In genomic region chr19:9980258-9980657, GRCm38 (mm10) we compare ENCODE assay signal across 8 mouse cellular contexts. TPM values are rescaled to one million over a fixed set of nuclear protein-coding genes. Genes with fewer than 3 reads are reported as not detected.
DNase-seq lines count a peak whose midpoint lies in the region; ATAC-seq and TF ChIP-seq lines count a peak whose summit lies in the region.

Fth1 (plus strand) TSS chr19:9980598.

- H3K36me3 ChIP-seq in lung, postnatal 0 days (ENCODE audit: insufficient read depth, low read length): peaks cover 6% of the 10 kb centered on the region; the same call in 1 of the 2 replicates
- H3K36me3 ChIP-seq in embryonic facial prominence, embryonic 15.5 days: peaks cover 15% of the 10 kb centered on the region
- H3K36me3 ChIP-seq in heart, postnatal 0 days (replicated peaks; ENCODE audit: control insufficient read depth, insufficient read depth, low read length): peaks cover 13% of the 10 kb centered on the region
- peaks cover 15% of the 10 kb centered on the region for H3K36me3 ChIP-seq in limb, embryonic 10.5 days
- H3K36me3 ChIP-seq in neural tube, embryonic 15.5 days: peaks cover 12% of the 10 kb centered on the region

- no peak for TF ChIP-seq CTCF in lung, postnatal 0 days (IDR thresholded peaks at IDR 0.05)
- no peak for TF ChIP-seq CTCF in heart, postnatal 0 days (IDR thresholded peaks at IDR 0.05; ENCODE audit: low read depth)

- no peak for DNase-seq in lung, postnatal 0 days (ENCODE audit: low spot score)
- no peak for DNase-seq in lung, postnatal 36 days
- DNase-seq in heart, postnatal 0 days (ENCODE audit: low spot score): no peak
- DNase-seq in limb, embryonic 10.5 days (ENCODE audit: low spot score): no peak
- no peak for DNase-seq in T-cell, adult 2 months (ENCODE audit: low spot score)
- no peak for DNase-seq in cerebellum, postnatal 4 days (ENCODE audit: low spot score in 2 of 2)

- no peak for TF ChIP-seq EP300 in lung, postnatal 0 days (IDR thresholded peaks at IDR 0.05)
- no peak for TF ChIP-seq EP300 in heart, postnatal 0 days (IDR thresholded peaks at IDR 0.05; ENCODE audit: low read depth)

- peaks cover 14% of the 10 kb centered on the region; the same call in 1 of the 2 replicates for H3K4me1 ChIP-seq in lung, postnatal 0 days (ENCODE audit: insufficient read depth, low read depth, low read length)
- H3K4me1 ChIP-seq in embryonic facial prominence, embryonic 15.5 days: peaks cover 32% of the 10 kb centered on the region
- peaks cover 24% of the 10 kb centered on the region; the same call in 1 of the 2 replicates for H3K4me1 ChIP-seq in heart, postnatal 0 days (ENCODE audit: control insufficient read depth, insufficient read depth)
- H3K4me1 ChIP-seq in limb, embryonic 10.5 days: peaks cover 23% of the 10 kb centered on the region
- H3K4me1 ChIP-seq in neural tube, embryonic 15.5 days: peaks cover 29% of the 10 kb centered on the region

- no peak within 1 kb of the TSS for H3K4me3 ChIP-seq in lung, postnatal 0 days (ENCODE audit: low read depth, low read length)
- H3K4me3 ChIP-seq in embryonic facial prominence, embryonic 15.5 days (replicated peaks): no peak within 1 kb of the TSS
- H3K4me3 ChIP-seq in heart, postnatal 0 days (ENCODE audit: low read depth, low read length): no peak within 1 kb of the TSS
- H3K4me3 ChIP-seq in limb, embryonic 10.5 days: peak within 1 kb of the TSS; percentile 74; the same call in 1 of the 2 replicates
- no peak within 1 kb of the TSS for H3K4me3 ChIP-seq in neural tube, embryonic 15.5 days (replicated peaks)

- 92% methylated on average over 4 of the region's 4 CpGs for WGBS in lung, postnatal 0 days
- 79% methylated on average over 4 of the region's 4 CpGs for WGBS in embryonic facial prominence, embryonic 15.5 days
- 85% methylated on average over 4 of the region's 4 CpGs for WGBS in heart, postnatal 0 days
- WGBS in limb, embryonic 10.5 days: 96% methylated on average over 4 of the region's 4 CpGs
- 95% methylated on average over 4 of the region's 4 CpGs for WGBS in neural tube, embryonic 15.5 days

- no peak within 1 kb of the TSS for H3K4me2 ChIP-seq in lung, postnatal 0 days (replicated peaks; ENCODE audit: low read depth, low read length)
- no peak within 1 kb of the TSS for H3K4me2 ChIP-seq in embryonic facial prominence, embryonic 15.5 days (replicated peaks)
- H3K4me2 ChIP-seq in heart, postnatal 0 days (ENCODE audit: low read depth, low read length): no peak within 1 kb of the TSS
- peak within 1 kb of the TSS; percentile 69; the same call in 1 of the 2 replicates for H3K4me2 ChIP-seq in neural tube, embryonic 15.5 days

- no peaks in the 10 kb centered on the region for H3K9me3 ChIP-seq in lung, postnatal 0 days (ENCODE audit: low read length)
- H3K9me3 ChIP-seq in embryonic facial prominence, embryonic 15.5 days (replicated peaks): no peaks in the 10 kb centered on the region
- H3K9me3 ChIP-seq in heart, postnatal 0 days (replicated peaks; ENCODE audit: control insufficient read depth, low read length): no peaks in the 10 kb centered on the region
- no peaks in the 10 kb centered on the region for H3K9me3 ChIP-seq in limb, embryonic 10.5 days (replicated peaks)
- no peaks in the 10 kb centered on the region for H3K9me3 ChIP-seq in neural tube, embryonic 15.5 days (replicated peaks)

- peak within 1 kb of the TSS; percentile 68; the same call in 1 of the 2 replicates for H3K27ac ChIP-seq in lung, postnatal 0 days (ENCODE audit: low read length)
- H3K27ac ChIP-seq in embryonic facial prominence, embryonic 15.5 days (replicated peaks): no peak within 1 kb of the TSS
- peak within 1 kb of the TSS; percentile 86; the same call in 1 of the 2 replicates for H3K27ac ChIP-seq in heart, postnatal 0 days (ENCODE audit: low read depth)
- H3K27ac ChIP-seq in limb, embryonic 10.5 days: peak within 1 kb of the TSS; percentile 92
- no peak within 1 kb of the TSS for H3K27ac ChIP-seq in neural tube, embryonic 15.5 days (replicated peaks)

- H3K27me3 ChIP-seq in lung, postnatal 0 days (replicated peaks; ENCODE audit: insufficient read depth, low read length): no peaks in the 10 kb centered on the region
- H3K27me3 ChIP-seq in embryonic facial prominence, embryonic 15.5 days: no peaks in the 10 kb centered on the region
- no peaks in the 10 kb centered on the region for H3K27me3 ChIP-seq in heart, postnatal 0 days (ENCODE audit: control insufficient read depth, insufficient read depth, low read length)
- no peaks in the 10 kb centered on the region for H3K27me3 ChIP-seq in limb, embryonic 10.5 days (ENCODE audit: low read depth, poor library complexity, severe bottlenecking)
- no peaks in the 10 kb centered on the region for H3K27me3 ChIP-seq in neural tube, embryonic 15.5 days (replicated peaks)

- no peak for ATAC-seq in lung, postnatal 0 days
- no peak for ATAC-seq in embryonic facial prominence, embryonic 15.5 days (ENCODE audit: insufficient number of reproducible peaks, low FRiP score, low TSS enrichment, low read depth)
- no peak for ATAC-seq in heart, postnatal 0 days (ENCODE audit: insufficient read depth, low read depth)
- ATAC-seq in neural tube, embryonic 15.5 days (ENCODE audit: low FRiP score): no peak

- H3K9ac ChIP-seq in lung, postnatal 0 days (replicated peaks; ENCODE audit: low read depth): no peak within 1 kb of the TSS
- H3K9ac ChIP-seq in embryonic facial prominence, embryonic 15.5 days: no peak within 1 kb of the TSS
- peak within 1 kb of the TSS; percentile 62; the same call in 1 of the 2 replicates for H3K9ac ChIP-seq in heart, postnatal 0 days (replicated peaks; ENCODE audit: low read depth, low read length)
- H3K9ac ChIP-seq in neural tube, embryonic 15.5 days (replicated peaks): no peak within 1 kb of the TSS

RNA-seq across cellular contexts. Expression of gene Fth1, which starts in this region (rescaled TPM):
- 3,752 and 3,783 TPM in 2 replicates for polyA plus RNA-seq in lung, postnatal 0 days (2015; fragmentation: Nextera tagmentation; extraction: Ambion mirVana)
- polyA plus RNA-seq in embryonic facial prominence, embryonic 15.5 days (2015; fragmentation: Nextera tagmentation; extraction: Ambion mirVana): 1,601 and 1,694 TPM in 2 replicates
- 396 and 524 TPM in 2 replicates for total RNA-seq in heart, postnatal 0 days (2014; rRNA removed; ENCODE audit: low replicate concordance)
- 3,148 and 3,286 TPM in 2 replicates for polyA plus RNA-seq in heart, postnatal 0 days (2015; fragmentation: Nextera tagmentation; extraction: Ambion mirVana)
- 1,175 and 1,229 TPM in 2 replicates for polyA plus RNA-seq in limb, embryonic 10.5 days (2016; fragmentation: Nextera tagmentation; extraction: Ambion mirVana)
- 1,798 and 1,858 TPM in 2 replicates for polyA plus RNA-seq in neural tube, embryonic 15.5 days (2015; fragmentation: Nextera tagmentation; extraction: Ambion mirVana)

Comparison
In these comparisons a context has a peak if more than half of its experiments do, and no peak if none do; other contexts are left out.
1. H3K27ac ChIP-seq: peak in lung, postnatal 0 days (single experiment), heart, postnatal 0 days (single experiment) and limb, embryonic 10.5 days (single experiment); none in embryonic facial prominence, embryonic 15.5 days (single experiment) and neural tube, embryonic 15.5 days (single experiment).